ENCODE assay signal across 17 mouse cellular contexts in the genomic region with DNA sequence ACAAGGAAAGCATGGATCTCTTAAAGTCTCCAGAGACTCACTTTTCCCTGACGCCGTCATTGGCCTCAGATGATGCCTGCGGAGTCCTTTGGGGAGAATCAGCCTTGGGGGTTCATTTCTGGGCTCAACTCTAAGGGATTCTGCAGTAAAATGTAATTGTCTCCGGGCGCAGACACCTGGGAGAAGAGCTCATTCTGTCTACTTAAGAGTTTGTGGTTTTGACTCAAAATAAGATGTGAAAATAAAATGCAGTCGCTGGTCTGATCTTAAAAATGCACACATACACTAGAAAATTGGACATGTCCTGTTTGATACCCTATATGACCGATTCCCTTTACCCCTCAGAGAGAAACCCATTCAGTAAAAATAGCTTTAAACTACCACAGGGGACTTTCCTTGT.
"Had no signal": no experiment of that assay in that cellular context is flagged by ENCODE, and none has a peak within 500 bp of the region (broad histone marks: within the 10 kb centered on the region; RNA-seq: fewer than 3 reads in every experiment).

No protein-coding gene starts in this region.

- H3K9me3 ChIP-seq: midbrain, embryonic 12.5 days; neural tube, embryonic 12.5 days had no signal

- ATAC-seq: midbrain, embryonic 16.5 days had no signal

- H3K4me3 ChIP-seq: midbrain, embryonic 12.5 days; myocyte; neural tube, embryonic 12.5 days had no signal

- DNase-seq: lung, adult 18-20 months; lung, embryonic 14.5 days; lung, postnatal 10 days; lung, postnatal 4 days; retina, postnatal 1 day; right cerebral cortex, adult 18-20 months; right cerebral cortex, postnatal 25 days; right cerebral cortex, postnatal 4 days; spleen, adult 18-20 months; thymus, adult 18-20 months; thymus, postnatal 25 days; thymus, postnatal 4 days had no signal

- H3K27ac ChIP-seq: liver, embryonic 14.5 days; midbrain, embryonic 12.5 days; neural tube, embryonic 12.5 days had no signal

- H3K9ac ChIP-seq: liver, embryonic 14.5 days; lung, embryonic 14.5 days; midbrain, embryonic 12.5 days; neural tube, embryonic 12.5 days had no signal

- H3K4me2 ChIP-seq: lung, embryonic 14.5 days; midbrain, embryonic 12.5 days; neural tube, embryonic 12.5 days had no signal

- H3K36me3 ChIP-seq: midbrain, embryonic 12.5 days; neural tube, embryonic 12.5 days had no signal
